Mouse (Mus musculus) embryonic fibroblast, embryonic 13.5 days (primary cell): ENCODE measurements around the gene Zfp870.

Experiments
- CTCF ChIP-seq: IDR thresholded peaks from 2 replicates; pipeline ENCODE4 v1.5.1; 2011; ENCODE audit warnings: mild to moderate bottlenecking, control low read depth, low read length, moderate library complexity, borderline replicate concordance; ENCODE audit not compliant: insufficient read depth
- POLR2A ChIP-seq: IDR thresholded peaks from 2 replicates; pipeline ENCODE4 v1.6.1; 2011; ENCODE audit warnings: low read depth, mild to moderate bottlenecking, control low read depth, low read length, moderate library complexity

DNA sequence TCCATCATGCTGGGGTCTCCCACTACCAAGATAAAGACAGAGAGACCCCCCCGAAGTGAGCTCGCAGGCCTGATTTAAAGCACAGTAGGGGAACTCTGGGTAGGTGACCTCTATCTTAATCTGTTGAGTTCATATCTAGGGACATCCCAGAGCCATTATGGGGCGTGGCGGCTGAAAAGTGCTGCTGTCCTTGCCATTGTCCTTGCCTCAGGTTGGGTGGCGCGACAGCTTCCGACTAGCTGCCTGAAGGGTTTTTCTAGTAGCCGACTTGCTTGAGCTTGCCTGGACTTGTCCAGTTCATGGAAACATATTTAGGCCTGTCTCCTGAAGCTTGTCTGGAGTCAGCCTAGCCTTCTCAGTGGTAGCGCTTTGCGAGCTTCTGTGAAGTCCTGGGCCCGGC, 12.7 kb downstream of the Zfp870 start:
- TF ChIP-seq CTCF: no peak
- TF ChIP-seq POLR2A: no peak
